Mouse (Mus musculus) heart, postnatal 0 days (tissue): ENCODE measurements around the gene Ntn1. TPM values are rescaled to one million over a fixed set of nuclear protein-coding genes. Genes with fewer than 3 reads are reported as not detected.

Source experiments
- ATAC-seq: fragments of 200-750 bp; cut with Nextera tagmentation; 2 replicates; pipeline ENCODE4 v1.8.0; 2017; ENCODE audit warnings: low read depth, moderate number of reproducible peaks, moderate library complexity; ENCODE audit not compliant: insufficient read depth
- DNase-seq: peaks from one replicate; pipeline ENCODE4 v3.0.0-alpha.2; 2016; ENCODE audit warnings: low spot score
- H3K27ac ChIP-seq: fragments of 300-500 bp; sonication (generic); 2 replicates; pipeline ENCODE4 v1.5.1; 2014; ENCODE audit warnings: low read depth, mild to moderate bottlenecking
- H3K27me3 ChIP-seq: fragments of 300-500 bp; sonication (generic); 2 replicates; pipeline ENCODE4 v1.6.1; 2014; ENCODE audit warnings: low read length, mixed read lengths; ENCODE audit not compliant: control insufficient read depth, insufficient read depth
- H3K36me3 ChIP-seq: fragments of 300-500 bp; sonication (generic); replicated peaks from 2 replicates; pipeline ENCODE4 v1.6.1; 2014; ENCODE audit warnings: low read length, mixed read lengths; ENCODE audit not compliant: control insufficient read depth, insufficient read depth
- H3K4me1 ChIP-seq: fragments of 300-500 bp; sonication (generic); 2 replicates; pipeline ENCODE4 v1.6.1; 2014; ENCODE audit warnings: antibody characterized with exemption; ENCODE audit not compliant: control insufficient read depth, insufficient read depth
- H3K4me2 ChIP-seq: fragments of 300-500 bp; sonication (generic); 2 replicates; pipeline ENCODE4 v1.6.1; 2014; ENCODE audit warnings: low read depth, mild to moderate bottlenecking, low read length, moderate library complexity
- H3K4me3 ChIP-seq: fragments of 300-500 bp; sonication (generic); 2 replicates; pipeline ENCODE4 v1.5.1; 2014; ENCODE audit warnings: low read depth, low read length
- H3K9ac ChIP-seq: fragments of 300-500 bp; sonication (generic); replicated peaks from 2 replicates; pipeline ENCODE4 v1.6.1; 2014; ENCODE audit warnings: low read depth, low read length, mixed read lengths
- H3K9me3 ChIP-seq: fragments of 300-500 bp; sonication (generic); replicated peaks from 2 replicates; pipeline ENCODE4 v1.6.1; 2016; ENCODE audit warnings: low read length; ENCODE audit not compliant: control insufficient read depth
- CTCF ChIP-seq: IDR thresholded peaks from 2 replicates; pipeline ENCODE4 v1.5.1; 2016; ENCODE audit warnings: antibody characterized with exemption, control low read depth, low read depth
- EP300 ChIP-seq: IDR thresholded peaks from 2 replicates; pipeline ENCODE4 v1.6.1; 2016; ENCODE audit warnings: antibody characterized with exemption, low read depth
- WGBS: fragments of 180-500 bp; shearing (Covaris S2); extraction: QIAGEN DNeasy Blood & Tissue Kit; methylation state at CpG from one replicate; pipeline ENCODE4 v1.1.7; 2014; 5-methylcytosine and 5-hydroxymethylcytosine counted together
- polyA plus RNA-seq: library from polyadenylated mRNA; unstranded; fragments of >200 nt; fragmentation: Nextera tagmentation; extraction: Ambion mirVana; gene quantifications from 2 replicates; pipeline ENCODE4 v1.2.1, GENCODE M21; 2015
- total RNA-seq: library from RNA; depleted of rRNA; stranded (reverse); fragments of >200 nt; gene quantifications from 2 replicates; pipeline ENCODE4 v1.2.3, GENCODE M21; 2014; ENCODE audit warnings: low replicate concordance

Gene Ntn1
- total and polyA plus RNA-seq, 2 experiments from 2014 or later, result 24.8 to 117 TPM

DNA sequence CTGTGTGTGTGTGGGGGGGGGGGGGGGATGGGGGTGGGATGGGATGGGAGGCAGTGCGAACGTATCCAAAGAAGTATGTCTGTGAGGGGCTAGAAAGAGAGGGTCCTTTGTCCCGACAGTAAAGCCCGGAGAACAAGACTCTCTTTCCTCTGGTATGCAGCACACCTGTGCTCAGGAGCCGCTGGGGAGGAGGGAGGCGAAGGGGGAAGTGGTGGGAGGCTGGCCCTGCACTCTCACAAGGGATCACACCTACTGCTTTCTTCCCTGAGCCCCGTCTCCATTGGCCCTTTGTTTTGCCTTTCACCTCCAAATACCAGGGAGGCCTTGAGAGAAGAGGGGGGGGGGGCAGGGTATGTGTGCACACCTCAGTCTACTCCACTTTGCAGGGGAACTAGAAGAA, 123.7 kb downstream of the Ntn1 start:
- no peak for ATAC-seq
- H3K27ac ChIP-seq, result no peak overlapping the region
- no peak overlapping the region for H3K4me3 ChIP-seq
- no peak overlapping the region for H3K9ac ChIP-seq
- no peak overlapping the region for H3K4me2 ChIP-seq
- 57% methylated on average over 7 of the region's 7 CpGs for WGBS
- no peak for DNase-seq
- TF ChIP-seq CTCF (no peak), EP300 (no peak)
- H3K4me1 ChIP-seq, result no peaks in the 10 kb centered on the region; the same call in 1 of the 2 replicates
- 0 out of 2 replicates have a peak, but pooled peaks cover 7% of the 10 kb centered on the region for H3K36me3 ChIP-seq
- no peaks in the 10 kb centered on the region for H3K27me3 ChIP-seq
- no peaks in the 10 kb centered on the region for H3K9me3 ChIP-seq

DNA sequence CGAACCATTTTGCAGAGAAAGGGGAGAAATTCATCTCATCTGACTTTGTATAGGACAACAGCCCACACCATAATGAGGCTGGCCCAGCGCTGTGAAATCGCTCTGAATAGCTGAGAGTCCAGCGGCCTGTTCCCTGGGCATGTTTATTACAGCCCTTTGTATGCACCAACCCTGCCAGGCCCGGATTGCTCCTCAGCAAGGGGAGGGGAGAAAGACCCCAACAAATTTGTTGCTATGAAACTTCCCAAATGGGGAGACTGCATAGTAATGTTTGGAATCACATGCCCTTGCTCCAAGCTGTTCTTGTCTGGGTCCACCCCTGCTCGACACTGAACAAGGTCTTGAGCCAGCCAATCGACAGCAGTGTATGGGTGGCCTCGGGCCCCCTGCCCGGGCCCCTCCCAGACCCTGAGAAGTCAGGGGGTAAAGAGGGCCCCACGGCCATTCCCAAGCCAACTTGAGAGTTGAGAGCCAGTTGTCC, 126.3 kb downstream of the Ntn1 start:
- Histone ChIP-seq H3K36me3 (peaks cover 8% of the 10 kb centered on the region), H3K9ac (no peak overlapping the region), H3K9me3 (no peaks in the 10 kb centered on the region), H3K4me1 (no peaks in the 10 kb centered on the region), H3K4me2 (no peak overlapping the region), H3K27me3 (no peaks in the 10 kb centered on the region), H3K27ac (no peak overlapping the region), H3K4me3 (no peak overlapping the region)
- ATAC-seq (no peak), DNase-seq (no peak)
- no peak for TF ChIP-seq CTCF
- no peak for TF ChIP-seq EP300
- 61% methylated on average over 10 of the region's 10 CpGs for WGBS

DNA sequence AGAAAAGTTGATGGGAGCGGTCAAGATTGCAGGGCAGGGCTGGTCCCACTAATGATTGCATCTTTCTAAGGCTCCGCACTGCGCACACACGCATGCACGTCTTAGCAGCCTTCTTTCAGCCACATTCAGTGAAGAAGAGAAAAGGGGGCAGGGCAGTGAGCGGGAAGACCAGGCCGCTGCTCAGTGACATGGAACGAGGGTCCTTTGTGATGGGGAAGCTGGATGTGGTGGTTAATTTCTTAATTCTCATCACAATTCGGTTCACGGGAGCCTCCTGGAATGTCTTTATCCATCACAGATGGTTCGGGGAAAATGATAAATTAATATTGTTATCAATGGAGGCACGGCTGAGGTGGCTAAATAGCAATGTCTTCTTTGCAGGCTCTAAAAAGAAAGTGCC, 126.8 kb downstream of the Ntn1 start:
- Histone ChIP-seq H3K9me3 (no peaks in the 10 kb centered on the region), H3K4me2 (no peak overlapping the region), H3K27me3 (no peaks in the 10 kb centered on the region), H3K9ac (no peak overlapping the region), H3K27ac (no peak overlapping the region), H3K4me3 (no peak overlapping the region), H3K36me3 (peaks cover 12% of the 10 kb centered on the region), H3K4me1 (no peaks in the 10 kb centered on the region)
- ATAC-seq (no peak), DNase-seq (no peak)
- WGBS, result 91% methylated on average over 12 of the region's 12 CpGs
- no peak for TF ChIP-seq CTCF
- TF ChIP-seq EP300, result no peak

DNA sequence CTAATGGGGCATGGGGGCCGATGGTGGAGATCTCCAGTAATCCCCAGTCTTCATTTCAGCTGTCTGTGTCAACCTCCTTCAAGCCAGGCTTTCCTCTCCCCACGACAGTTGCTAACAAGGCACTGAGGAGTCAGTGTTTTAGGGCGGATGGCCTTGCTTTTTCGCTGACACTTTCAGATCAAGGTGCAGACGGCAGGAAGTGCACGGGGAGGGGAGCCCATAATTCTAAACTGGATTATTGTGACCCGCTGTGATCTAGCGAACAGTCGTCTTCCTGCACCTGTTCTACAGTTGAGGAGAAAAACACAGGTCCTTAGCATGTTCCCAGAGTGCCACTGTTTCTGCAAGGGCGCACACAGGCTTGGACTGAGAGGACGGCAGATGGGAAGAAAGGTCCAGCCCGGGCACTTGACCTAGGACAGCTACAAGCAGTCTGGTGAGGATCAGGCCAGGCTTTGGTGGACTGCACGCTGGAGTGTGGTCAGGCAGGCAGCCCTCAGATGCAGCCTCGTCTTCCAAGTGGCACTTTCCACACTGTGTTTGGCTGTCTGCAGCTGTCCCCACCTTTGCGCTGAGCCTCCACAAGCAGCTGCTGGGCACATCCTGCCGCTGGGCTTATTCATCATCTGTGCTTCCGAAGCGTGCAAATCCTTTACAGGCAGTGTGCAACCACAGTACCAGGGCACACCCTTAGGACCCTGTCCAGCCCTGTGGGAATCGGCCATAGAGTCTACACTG, 129.7 kb downstream of the Ntn1 start:
- 70% methylated on average over 19 of the region's 19 CpGs for WGBS
- H3K4me3 ChIP-seq, result no peak overlapping the region; the same call in 1 of the 2 replicates
- TF ChIP-seq EP300 (no peak), CTCF (no peak)
- no peak overlapping the region; the same call in 1 of the 2 replicates for H3K9ac ChIP-seq
- no peaks in the 10 kb centered on the region for H3K4me1 ChIP-seq
- H3K27me3 ChIP-seq, result no peaks in the 10 kb centered on the region
- H3K36me3 ChIP-seq, result peaks cover 10% of the 10 kb centered on the region
- no peak overlapping the region; the same call in 1 of the 2 replicates for H3K4me2 ChIP-seq
- no peaks in the 10 kb centered on the region for H3K9me3 ChIP-seq
- DNase-seq (no peak), ATAC-seq (no peak)
- peak overlapping the region; percentile 67; the same call in 1 of the 2 replicates for H3K27ac ChIP-seq

DNA sequence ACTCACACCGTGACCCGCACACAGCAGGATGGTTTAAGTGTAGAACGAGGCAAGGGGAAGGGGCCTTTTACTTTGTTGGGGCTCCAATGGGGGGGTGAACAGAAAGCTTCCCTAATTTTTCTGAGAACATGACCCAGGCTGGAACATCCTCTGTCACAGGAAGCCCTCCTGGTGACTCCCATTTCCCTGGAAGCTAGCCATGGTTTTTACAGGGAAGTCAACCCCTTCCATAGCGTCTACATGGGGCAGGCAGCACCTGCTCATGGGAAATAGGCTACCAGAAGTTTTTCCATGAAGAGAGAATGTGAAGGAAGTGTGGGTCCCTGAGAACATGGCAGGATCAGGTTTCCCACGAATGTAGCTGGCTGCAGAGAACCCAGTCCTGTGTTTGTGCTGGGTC, 136.3 kb downstream of the Ntn1 start:
- H3K27ac ChIP-seq, result no peak overlapping the region
- DNase-seq, result peak; percentile 29
- H3K27me3 ChIP-seq, result no peaks in the 10 kb centered on the region
- no peak for ATAC-seq
- WGBS, result 56% methylated on average over 5 of the region's 5 CpGs
- TF ChIP-seq CTCF (no peak), EP300 (0 out of 2 replicates have a peak, but pooled peaks have one; percentile 24)
- no peak overlapping the region for H3K9ac ChIP-seq
- no peaks in the 10 kb centered on the region for H3K9me3 ChIP-seq
- H3K4me3 ChIP-seq, result no peak overlapping the region
- no peak overlapping the region for H3K4me2 ChIP-seq
- H3K36me3 ChIP-seq, result peaks cover 12% of the 10 kb centered on the region
- no peaks in the 10 kb centered on the region for H3K4me1 ChIP-seq

DNA sequence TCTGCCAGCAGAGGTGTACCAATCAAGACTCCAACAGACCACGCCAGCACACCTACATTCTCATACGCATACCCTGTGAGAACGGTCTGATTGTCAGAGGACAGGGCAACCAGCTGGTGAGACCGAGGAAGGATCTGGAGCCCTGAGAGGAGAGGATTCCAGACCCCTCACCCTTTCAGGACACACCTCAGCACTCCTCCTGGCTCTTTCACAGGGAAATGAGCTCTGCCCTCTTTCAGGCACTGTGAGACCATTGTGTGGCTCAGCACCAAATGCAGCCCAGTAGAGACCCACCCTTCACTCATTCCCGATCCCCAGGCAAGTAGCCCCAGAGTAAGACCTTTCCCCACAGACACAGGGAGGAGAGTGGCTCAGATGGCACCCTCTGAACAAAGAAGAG, 137.5 kb downstream of the Ntn1 start:
- no peak overlapping the region for H3K9ac ChIP-seq
- 0 out of 2 replicates have a peak, but pooled peaks cover 6% of the 10 kb centered on the region for H3K36me3 ChIP-seq
- TF ChIP-seq CTCF (no peak), EP300 (no peak)
- DNase-seq (no peak), ATAC-seq (no peak)
- no peaks in the 10 kb centered on the region for H3K27me3 ChIP-seq
- H3K4me3 ChIP-seq, result no peak overlapping the region
- no peak overlapping the region for H3K4me2 ChIP-seq
- no peaks in the 10 kb centered on the region for H3K4me1 ChIP-seq
- H3K27ac ChIP-seq, result no peak overlapping the region
- no peaks in the 10 kb centered on the region for H3K9me3 ChIP-seq
- 92% methylated on average over 5 of the region's 5 CpGs for WGBS
